Mouse (Mus musculus) MEL (cell line): ENCODE results near the gene Mrps34. TPM values are rescaled to one million over a fixed set of nuclear protein-coding genes. Genes with fewer than 3 reads are reported as not detected.

Experiments used
- DNase-seq: peaks from one replicate; pipeline ENCODE4 v3.0.0; 2011; ENCODE audit warnings: low read depth, low spot score
- H3K27ac ChIP-seq: 2 replicates; pipeline ENCODE4 v1.5.1; 2012; ENCODE audit warnings: low read depth, mild to moderate bottlenecking, control low read depth, low read length, moderate library complexity; ENCODE audit not compliant: control insufficient read depth
- H3K27me3 ChIP-seq, 2 experiments: fragments of 150-350 bp in 1 of 2; sonication (generic) in 1 of 2; 2 replicates each; pipeline ENCODE4 v1.6.1; 2012; ENCODE audit warnings: low read length in 2 of 2, mild to moderate bottlenecking in 2 of 2, improper control_type of control experiment in 1 of 2, moderate library complexity in 1 of 2; ENCODE audit not compliant: insufficient read depth in 2 of 2, control insufficient read depth in 1 of 2
- H3K36me3 ChIP-seq, 2 experiments: 2 replicates each; pipeline ENCODE4 v1.6.1; 2012 to 2014; ENCODE audit warnings: low read length in 2 of 2, improper control_type of control experiment in 1 of 2, inconsistent platforms in 1 of 2, mild to moderate bottlenecking in 1 of 2; ENCODE audit not compliant: insufficient read depth in 2 of 2, control insufficient read depth in 1 of 2
- H3K4me1 ChIP-seq, 2 experiments: fragments of 150-350 bp in 1 of 2; sonication (generic) in 1 of 2; 2 replicates each; pipeline ENCODE4 v1.6.1; 2012; ENCODE audit warnings: low read length in 2 of 2, improper control_type of control experiment in 1 of 2, mild to moderate bottlenecking in 1 of 2; ENCODE audit not compliant: insufficient read depth in 2 of 2, control insufficient read depth in 1 of 2
- H3K4me3 ChIP-seq, 2 experiments: fragments of 150-350 bp in 1 of 2; sonication (generic) in 1 of 2; 2 replicates each; pipeline ENCODE4 v1.5.1; 2012; ENCODE audit warnings: low read depth in 2 of 2, low read length in 2 of 2, mild to moderate bottlenecking in 2 of 2, moderate library complexity in 2 of 2, control low read depth in 1 of 2, improper control_type of control experiment in 1 of 2; ENCODE audit not compliant: control insufficient read depth in 1 of 2, insufficient read depth in 1 of 2
- H3K79me2 ChIP-seq: 2 replicates; pipeline ENCODE4 v1.6.1; 2012; ENCODE audit warnings: mild to moderate bottlenecking, low read length, moderate library complexity; ENCODE audit not compliant: control insufficient read depth, poor library complexity, insufficient read depth
- H3K9ac ChIP-seq: 2 replicates; pipeline ENCODE4 v1.6.1; 2012; ENCODE audit warnings: low read depth, mild to moderate bottlenecking, control low read depth, low read length, moderate library complexity; ENCODE audit not compliant: control insufficient read depth, poor library complexity, severe bottlenecking
- H3K9me3 ChIP-seq: fragments of 150-350 bp; sonication (generic); replicated peaks from 2 replicates; pipeline ENCODE4 v1.6.1; 2012; ENCODE audit warnings: mild to moderate bottlenecking, low read length, improper control_type of control experiment, moderate library complexity; ENCODE audit not compliant: insufficient read depth
- BHLHE40 ChIP-seq: IDR thresholded peaks from 2 replicates; pipeline ENCODE4 v1.6.1; 2012; ENCODE audit warnings: low read depth, mild to moderate bottlenecking, inconsistent platforms, low read length, improper control_type of control experiment, borderline replicate concordance
- CHD1 ChIP-seq: IDR thresholded peaks from 2 replicates; pipeline ENCODE4 v1.6.1; 2012; ENCODE audit warnings: low read depth, mild to moderate bottlenecking, inconsistent platforms, low read length, improper control_type of control experiment
- ELF1 ChIP-seq: IDR thresholded peaks from 2 replicates; pipeline ENCODE4 v1.6.1; 2014; ENCODE audit warnings: low read depth, mild to moderate bottlenecking, inconsistent platforms, low read length, improper control_type of control experiment, moderate library complexity
- EP300 ChIP-seq, 2 experiments: IDR thresholded peaks; 2 replicates each; pipeline ENCODE4 v1.6.1; 2011; ENCODE audit warnings: improper control_type of control experiment in 2 of 2, low read length in 2 of 2, low read depth in 1 of 2, mild to moderate bottlenecking in 1 of 2
- ETS1 ChIP-seq: IDR thresholded peaks from 2 replicates; pipeline ENCODE4 v1.6.1; 2012; ENCODE audit warnings: low read depth, mild to moderate bottlenecking, inconsistent platforms, low read length, improper control_type of control experiment, moderate library complexity
- GABPA ChIP-seq: IDR thresholded peaks from 2 replicates; pipeline ENCODE4 v1.6.1; 2012; ENCODE audit warnings: low read depth, mild to moderate bottlenecking, inconsistent platforms, low read length, improper control_type of control experiment, moderate library complexity
- GATA1 ChIP-seq: IDR thresholded peaks from 2 replicates; pipeline ENCODE4 v1.6.1; 2011; ENCODE audit warnings: low read depth, low read length, improper control_type of control experiment
- MAFK ChIP-seq: IDR thresholded peaks from 2 replicates; pipeline ENCODE4 v1.6.1; 2011; ENCODE audit warnings: low read depth, mild to moderate bottlenecking, low read length, improper control_type of control experiment, borderline replicate concordance
- MAX ChIP-seq: IDR thresholded peaks from 2 replicates; pipeline ENCODE4 v1.6.1; 2011; ENCODE audit warnings: low read length, improper control_type of control experiment
- MEF2A ChIP-seq: IDR thresholded peaks from 2 replicates; pipeline ENCODE4 v1.6.1; 2014; ENCODE audit warnings: low read depth, mild to moderate bottlenecking, inconsistent platforms, low read length, improper control_type of control experiment; ENCODE audit not compliant: poor library complexity, insufficient replicate concordance, severe bottlenecking; ENCODE audit errors: extremely low read depth
- MXI1 ChIP-seq: IDR thresholded peaks from 2 replicates; pipeline ENCODE4 v1.6.1; 2011; ENCODE audit warnings: mild to moderate bottlenecking, low read depth, low read length, improper control_type of control experiment
- MYB ChIP-seq: IDR thresholded peaks from 2 replicates; pipeline ENCODE4 v1.6.1; 2011; ENCODE audit warnings: mild to moderate bottlenecking, low read depth, low read length, improper control_type of control experiment
- MYC ChIP-seq: IDR thresholded peaks from 2 replicates; pipeline ENCODE4 v1.6.1; 2011; ENCODE audit warnings: low read depth, mild to moderate bottlenecking, low read length, improper control_type of control experiment, moderate library complexity
- NRF1 ChIP-seq: IDR thresholded peaks from 2 replicates; pipeline ENCODE4 v1.6.1; 2014; ENCODE audit warnings: low read depth, mild to moderate bottlenecking, inconsistent platforms, low read length, improper control_type of control experiment, moderate library complexity; ENCODE audit not compliant: poor library complexity, insufficient read depth, severe bottlenecking
- POLR2A ChIP-seq, 2 experiments: IDR thresholded peaks; 2 replicates each; pipeline ENCODE4 v1.6.1; 2011 to 2012; ENCODE audit warnings: low read length in 2 of 2, mild to moderate bottlenecking in 2 of 2, control low read depth in 1 of 2, improper control_type of control experiment in 1 of 2, low read depth in 1 of 2, moderate library complexity in 1 of 2; ENCODE audit not compliant: control insufficient read depth in 1 of 2, insufficient read depth in 1 of 2, poor library complexity in 1 of 2
- POLR2AphosphoS2 ChIP-seq: IDR thresholded peaks from 2 replicates; pipeline ENCODE4 v1.6.1; 2011; ENCODE audit warnings: low read length, improper control_type of control experiment
- POLR2AphosphoS5 ChIP-seq: IDR thresholded peaks from 2 replicates; pipeline ENCODE4 v1.6.1; 2012; ENCODE audit warnings: low read depth, borderline replicate concordance, mild to moderate bottlenecking, inconsistent platforms, low read length, moderate library complexity, mixed read lengths
- RAD21 ChIP-seq: IDR thresholded peaks from 2 replicates; pipeline ENCODE4 v1.6.1; 2011; ENCODE audit warnings: mild to moderate bottlenecking, low read depth, low read length, improper control_type of control experiment
- TCF12 ChIP-seq: IDR thresholded peaks from 2 replicates; pipeline ENCODE4 v1.6.1; 2014; ENCODE audit warnings: low read depth, mild to moderate bottlenecking, inconsistent platforms, low read length, improper control_type of control experiment, moderate library complexity
- UBTF ChIP-seq: IDR thresholded peaks from 2 replicates; pipeline ENCODE4 v1.6.1; 2012; ENCODE audit warnings: low read depth, mild to moderate bottlenecking, inconsistent platforms, low read length, improper control_type of control experiment, moderate library complexity, borderline replicate concordance; ENCODE audit not compliant: insufficient read depth
- USF1 ChIP-seq: IDR thresholded peaks from 2 replicates; pipeline ENCODE4 v1.6.1; 2014; ENCODE audit warnings: low read depth, mild to moderate bottlenecking, inconsistent platforms, low read length, improper control_type of control experiment, moderate library complexity
- ZMIZ1 ChIP-seq: IDR thresholded peaks from 2 replicates; pipeline ENCODE4 v1.6.1; 2012; ENCODE audit warnings: low read depth, mild to moderate bottlenecking, inconsistent platforms, low read length, improper control_type of control experiment, moderate library complexity
- ZNF384 ChIP-seq: IDR thresholded peaks from 2 replicates; pipeline ENCODE4 v1.6.1; 2012; ENCODE audit warnings: low read depth, mild to moderate bottlenecking, inconsistent platforms, low read length, improper control_type of control experiment
- polyA plus RNA-seq, 2 experiments: library from polyadenylated mRNA; stranded (reverse) in 1 of 2; unstranded in 1 of 2; fragments of >175 nt in 1 of 2; fragments of >200 nt in 1 of 2; gene quantifications; 2 replicates each; pipeline versions ENCODE4 v1.2.1 to v1.2.4; 2012; ENCODE audit warnings: low replicate concordance in 2 of 2, low read depth in 1 of 2; ENCODE audit not compliant: insufficient read length in 2 of 2, insufficient read depth in 1 of 2, missing spikeins in 1 of 2
- total RNA-seq: library from RNA; depleted of rRNA; stranded (reverse); fragments of 300-350 nt; gene quantifications from 2 replicates; pipeline ENCODE4 v1.2.3, GENCODE M21; 2012

Gene Mrps34
- total and polyA plus RNA-seq, 3 experiments: 74.8 to 82.0 TPM; not detected in 1

DNA sequence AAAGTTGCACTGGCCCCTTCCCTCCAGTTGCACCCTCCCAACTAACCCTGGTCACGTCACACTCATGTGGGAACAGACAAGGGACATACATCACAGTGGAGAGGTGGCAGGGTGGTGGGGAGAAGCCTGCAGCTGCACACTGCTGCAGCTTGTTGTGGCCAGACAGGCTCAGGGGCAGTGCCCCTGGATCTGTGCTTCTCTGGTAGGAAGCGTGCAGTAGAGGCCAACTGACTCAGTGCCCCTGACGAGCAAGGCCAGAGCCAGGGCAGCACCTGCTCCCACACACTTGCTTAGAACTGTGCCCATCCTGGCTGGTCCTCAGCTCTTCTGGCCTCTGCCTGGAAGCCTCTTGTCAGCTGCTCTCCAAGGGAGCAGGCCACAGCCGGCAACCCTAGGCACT, 2.7 kb downstream of the Mrps34 start:
- H3K36me3 ChIP-seq: peaks cover 0 to 9% of the 10 kb centered on the region in 2 experiments; a peak in 2 of 4 replicates
- peaks cover 0 to 18% of the 10 kb centered on the region in 2 experiments; a peak in 3 of 4 replicates for H3K4me1 ChIP-seq
- no peak overlapping the region for H3K27ac ChIP-seq

DNA sequence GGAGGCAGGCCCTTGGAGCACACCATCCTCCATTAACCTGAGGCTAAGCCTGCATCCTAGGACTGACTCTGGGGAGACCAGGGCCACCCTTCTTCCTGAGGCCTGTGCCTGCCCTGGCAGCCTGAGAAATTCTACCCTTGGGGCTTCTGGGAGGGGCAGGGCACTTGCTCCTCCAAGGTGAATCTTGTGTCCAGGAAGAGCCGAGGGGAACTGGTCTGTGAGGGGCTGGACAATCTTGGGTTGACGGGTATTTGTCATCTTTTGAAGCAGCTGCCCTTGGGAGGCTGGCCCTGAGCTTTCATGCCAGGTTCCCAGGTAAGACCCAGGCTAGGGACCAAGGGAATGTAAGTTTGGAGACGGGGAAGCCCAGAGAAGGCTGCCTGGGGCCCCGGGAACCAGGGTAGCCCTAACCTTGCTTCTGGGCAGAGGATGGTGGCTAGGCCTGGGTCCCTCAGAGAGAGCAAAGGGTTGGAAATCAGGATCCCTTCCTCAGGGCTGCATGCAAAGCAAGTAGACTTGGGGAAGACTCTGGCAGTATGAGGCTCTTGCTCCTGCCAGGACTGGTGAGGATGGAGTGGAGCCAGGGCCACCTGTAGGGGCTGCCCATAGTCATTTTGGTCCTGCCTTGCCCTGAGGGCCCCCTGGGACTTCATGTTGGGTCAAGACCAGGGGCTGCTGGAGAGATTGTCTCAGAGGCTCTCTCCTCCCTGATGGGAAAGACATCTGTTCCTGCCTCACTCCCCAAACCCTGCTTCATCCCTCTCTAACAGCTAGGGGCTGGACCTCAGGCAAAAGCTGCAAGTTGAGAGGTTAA, 3.3 kb downstream of the Mrps34 start:
- H3K4me1 ChIP-seq: peaks cover 2 to 23% of the 10 kb centered on the region in 2 experiments; a peak in 3 of 4 replicates
- no peak overlapping the region for H3K4me3 ChIP-seq

More for the DNA sequence above, 2.7 kb downstream of the Mrps34 start:
- Histone ChIP-seq H3K9me3 (no peaks in the 10 kb centered on the region), H3K27me3 (no peaks in the 10 kb centered on the region), H3K79me2 (peaks cover 34% of the 10 kb centered on the region), H3K4me3 (no peak overlapping the region), H3K9ac (no peak overlapping the region)
- TF ChIP-seq POLR2AphosphoS5: no peak
- TF ChIP-seq ZNF384: no peak
- TF ChIP-seq GABPA: no peak
- TF ChIP-seq USF1: no peak
- no peak for TF ChIP-seq TCF12
- no peak for TF ChIP-seq CHD1
- TF ChIP-seq GATA1: no peak
- no peak for TF ChIP-seq ZMIZ1
- TF ChIP-seq POLR2A (IDR thresholded peaks at IDR 0.05; ENCODE audit: control insufficient read depth in 1 of 2, insufficient read depth in 1 of 2, low read depth in 1 of 2, low read length in 2 of 2, poor library complexity in 1 of 2): no peak
- no peak for TF ChIP-seq NRF1
- TF ChIP-seq MYB: no peak
- no peak for TF ChIP-seq MYC
- no peak for TF ChIP-seq BHLHE40
- TF ChIP-seq MEF2A: no peak
- no peak for TF ChIP-seq MXI1
- no peak for TF ChIP-seq UBTF
- DNase-seq: no peak

More for the DNA sequence above, 3.3 kb downstream of the Mrps34 start:
- no peak for TF ChIP-seq ELF1
- TF ChIP-seq ETS1: no peak
- no peak for TF ChIP-seq GATA1
- no peak for TF ChIP-seq MYB
- no peak for TF ChIP-seq POLR2AphosphoS2
- TF ChIP-seq MAFK: no peak
- no peak for TF ChIP-seq EP300 (IDR thresholded peaks at IDR 0.05; ENCODE audit: low read depth in 1 of 2, low read length in 2 of 2)
- no peak for TF ChIP-seq RAD21
- TF ChIP-seq BHLHE40: no peak
- TF ChIP-seq MYC: no peak
- TF ChIP-seq ZMIZ1: no peak
- TF ChIP-seq MAX: no peak
- TF ChIP-seq MEF2A: no peak
- H3K27ac ChIP-seq: no peak overlapping the region
- H3K36me3 ChIP-seq: peaks cover 0 to 13% of the 10 kb centered on the region in 2 experiments; a peak in 2 of 4 replicates
- no peaks in the 10 kb centered on the region for H3K27me3 ChIP-seq
- no peak for DNase-seq
- no peak overlapping the region for H3K9ac ChIP-seq
- H3K79me2 ChIP-seq: peaks cover 33% of the 10 kb centered on the region
- no peaks in the 10 kb centered on the region for H3K9me3 ChIP-seq
